Mouse (Mus musculus) testis, adult 2 months (tissue): ENCODE measurements at regions not wholly inside any gene's neighbourhood (a gene's known extent, or its start where the extent isn't known, plus 50 kb on each side); places are given as distances from the start of the nearest gene placed in this dataset.
A peak's percentile ranks its signal among the peaks of the same experiment; 100 is the strongest.

Experiments
- H3K27ac ChIP-seq: fragments of 200-500 bp; 2 replicates; pipeline ENCODE4 v1.5.1; 2012; ENCODE audit warnings: low read depth, low read length; ENCODE audit not compliant: control insufficient read depth, insufficient read depth
- H3K27me3 ChIP-seq: fragments of 200-500 bp; 2 replicates; pipeline ENCODE4 v1.6.1; 2012; ENCODE audit warnings: mild to moderate bottlenecking, low read length, moderate library complexity; ENCODE audit not compliant: control insufficient read depth, insufficient read depth
- H3K36me3 ChIP-seq: fragments of 200-500 bp; 2 replicates; pipeline ENCODE4 v1.6.1; 2012; ENCODE audit warnings: mild to moderate bottlenecking, low read length; ENCODE audit not compliant: control insufficient read depth, insufficient read depth
- H3K4me1 ChIP-seq: fragments of 200-500 bp; 2 replicates; pipeline ENCODE4 v1.6.1; 2012; ENCODE audit warnings: low read length; ENCODE audit not compliant: control insufficient read depth, insufficient read depth
- H3K4me3 ChIP-seq: fragments of 200-500 bp; 2 replicates; pipeline ENCODE4 v1.5.1; 2012; ENCODE audit warnings: low read depth, mild to moderate bottlenecking, low read length, moderate library complexity, mixed read lengths; ENCODE audit not compliant: control insufficient read depth
- CTCF ChIP-seq: fragments of 200-500 bp; IDR thresholded peaks from 2 replicates; pipeline ENCODE4 v1.5.1; 2012; ENCODE audit warnings: low read depth, mild to moderate bottlenecking, inconsistent platforms, low read length, moderate library complexity; ENCODE audit not compliant: control insufficient read depth, insufficient read depth, insufficient replicate concordance
- POLR2A ChIP-seq: fragments of 200-500 bp; IDR thresholded peaks from 2 replicates; pipeline ENCODE4 v1.6.1; 2012; ENCODE audit warnings: low read depth, mild to moderate bottlenecking, inconsistent platforms, low read length, moderate library complexity; ENCODE audit not compliant: control insufficient read depth

DNA sequence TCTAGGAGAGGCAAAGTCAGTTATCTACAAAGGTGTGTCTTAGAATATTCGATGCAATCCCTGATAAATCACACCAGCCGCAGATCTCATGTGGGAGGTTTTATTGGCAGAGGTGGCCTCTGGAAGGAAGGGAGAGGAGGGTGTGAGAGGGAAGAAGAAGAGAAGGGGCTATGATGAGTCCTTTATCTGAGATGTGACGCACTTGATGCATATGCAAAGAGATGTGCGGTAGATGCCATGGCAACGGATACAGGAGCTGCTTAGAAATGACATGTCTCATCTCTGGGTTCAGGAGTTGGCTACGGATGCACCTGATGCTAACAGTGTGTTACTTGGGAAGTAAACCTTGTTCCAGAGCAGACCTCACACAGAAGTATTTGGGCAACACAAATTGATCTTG lies 718.6 kb upstream of the Gm21961 start:
- no peaks in the 10 kb centered on the region for H3K27me3 ChIP-seq
- H3K36me3 ChIP-seq, result no peaks in the 10 kb centered on the region
- TF ChIP-seq CTCF (no peak), POLR2A (no peak)
- no peaks in the 10 kb centered on the region for H3K4me1 ChIP-seq
- H3K4me3 ChIP-seq, result no peak overlapping the region
- no peak overlapping the region for H3K27ac ChIP-seq

DNA sequence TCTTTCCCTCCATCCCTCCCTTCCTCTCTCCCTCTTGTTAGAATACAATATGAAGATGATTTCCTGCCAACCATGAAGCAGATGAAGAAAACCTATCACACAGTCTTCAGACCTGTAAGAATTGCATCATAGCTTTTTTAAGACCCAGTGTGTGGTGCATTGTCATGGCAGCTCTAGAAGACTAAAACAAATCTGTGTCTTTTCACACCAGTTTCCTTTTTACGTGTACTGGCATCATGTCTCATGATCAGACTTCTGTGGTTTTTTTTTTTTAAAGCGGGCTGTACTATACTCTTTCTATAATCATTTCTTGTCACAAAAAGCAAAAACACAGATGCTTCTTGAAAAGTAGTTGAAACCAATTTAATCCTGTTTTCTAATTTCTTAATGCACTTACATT lies 716.6 kb upstream of the Gm21961 start:
- H3K27me3 ChIP-seq, result no peaks in the 10 kb centered on the region
- no peaks in the 10 kb centered on the region for H3K36me3 ChIP-seq
- no peaks in the 10 kb centered on the region for H3K4me1 ChIP-seq
- no peak overlapping the region for H3K27ac ChIP-seq
- no peak overlapping the region for H3K4me3 ChIP-seq
- TF ChIP-seq CTCF (no peak), POLR2A (no peak)

DNA sequence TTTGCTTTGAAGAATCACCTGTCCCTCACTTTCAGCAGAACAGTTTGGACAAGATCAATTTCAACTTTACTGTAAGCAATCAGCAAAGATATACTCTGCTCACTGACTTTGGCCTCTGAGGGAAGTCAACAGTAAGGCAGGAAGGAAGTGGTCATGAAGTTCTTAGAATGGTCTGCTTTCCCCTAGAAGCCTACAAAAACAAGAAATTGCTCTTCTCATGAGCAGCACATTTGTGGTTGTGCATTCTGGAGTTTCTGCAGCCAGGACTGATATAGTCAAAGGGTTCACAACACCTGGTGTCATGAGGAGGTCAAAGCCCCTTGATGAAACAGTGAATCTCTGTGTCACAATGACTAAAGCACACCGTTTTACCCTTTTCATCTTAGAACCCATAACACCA lies 712.4 kb upstream of the Gm21961 start:
- TF ChIP-seq POLR2A (no peak), CTCF (no peak)
- no peak overlapping the region for H3K27ac ChIP-seq
- no peaks in the 10 kb centered on the region for H3K27me3 ChIP-seq
- H3K36me3 ChIP-seq, result no peaks in the 10 kb centered on the region
- H3K4me1 ChIP-seq, result no peaks in the 10 kb centered on the region
- H3K4me3 ChIP-seq, result no peak overlapping the region

DNA sequence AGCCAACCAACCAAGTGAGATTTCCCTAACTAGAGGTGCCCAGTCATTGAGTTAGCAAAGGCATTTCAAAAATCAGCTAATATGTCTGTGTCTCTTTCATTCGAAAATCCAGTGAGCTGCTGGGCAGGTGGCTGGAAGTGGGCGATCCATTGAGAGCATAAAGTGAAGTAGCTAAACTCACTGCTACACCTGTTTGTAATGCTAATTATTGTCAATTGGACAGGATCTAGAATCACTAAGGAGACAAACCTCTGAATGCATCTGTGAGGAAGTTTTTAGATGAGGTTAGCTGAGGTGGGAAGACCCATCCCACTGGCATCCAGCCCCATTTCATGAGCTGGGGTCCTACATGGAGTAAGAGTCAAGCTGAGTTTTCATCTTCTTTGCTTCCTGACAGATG lies 711.6 kb upstream of the Gm21961 start:
- H3K36me3 ChIP-seq, result no peaks in the 10 kb centered on the region
- TF ChIP-seq POLR2A (no peak), CTCF (no peak)
- H3K4me3 ChIP-seq, result no peak overlapping the region
- H3K27ac ChIP-seq, result no peak overlapping the region
- no peaks in the 10 kb centered on the region for H3K4me1 ChIP-seq
- H3K27me3 ChIP-seq, result no peaks in the 10 kb centered on the region

DNA sequence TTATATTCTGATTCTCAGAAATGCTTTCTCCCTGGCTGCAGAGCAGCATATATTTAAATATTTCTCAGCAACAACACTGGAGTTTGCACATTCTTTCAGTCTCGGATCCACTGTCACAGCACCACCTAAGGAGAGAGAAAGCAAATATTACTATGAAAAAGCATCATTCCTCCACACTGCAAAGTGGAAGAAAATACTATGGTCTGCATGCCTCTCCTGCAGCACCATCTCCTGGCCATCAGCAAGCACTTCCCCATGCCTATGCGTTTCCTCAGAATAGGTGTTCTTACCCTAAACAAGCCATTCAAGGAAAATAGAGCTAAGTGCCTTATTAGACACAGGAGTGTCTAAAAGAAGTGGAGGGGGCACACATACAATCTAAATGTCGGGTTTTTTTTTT lies 688.9 kb upstream of the Gm21961 start:
- Histone ChIP-seq H3K27ac (no peak overlapping the region), H3K36me3 (no peaks in the 10 kb centered on the region), H3K4me1 (no peaks in the 10 kb centered on the region), H3K4me3 (no peak overlapping the region), H3K27me3 (no peaks in the 10 kb centered on the region)
- TF ChIP-seq POLR2A (no peak), CTCF (peak; percentile 27; the same call in 1 of the 2 replicates)

DNA sequence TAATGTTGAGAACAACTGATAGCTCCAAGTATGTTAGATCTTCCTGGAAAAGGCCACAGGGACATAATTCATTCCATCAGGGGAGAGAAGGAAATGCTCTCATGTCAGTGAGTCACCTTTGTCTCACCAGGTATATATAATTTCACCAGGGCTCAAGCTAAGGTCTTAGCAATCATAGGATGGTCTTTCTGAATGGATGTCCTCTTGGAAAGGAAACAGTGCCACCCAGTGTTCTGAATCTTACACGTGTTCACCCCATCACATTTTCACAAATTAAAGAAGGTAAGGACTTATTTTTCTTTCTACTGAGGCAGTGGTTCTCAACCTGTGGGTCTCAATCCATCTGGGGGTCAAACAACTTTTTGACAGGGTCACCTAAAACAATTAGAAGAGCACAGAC lies 686.8 kb upstream of the Gm21961 start:
- Histone ChIP-seq H3K36me3 (no peaks in the 10 kb centered on the region), H3K27me3 (no peaks in the 10 kb centered on the region)
- no peak for TF ChIP-seq POLR2A
- no peak for TF ChIP-seq CTCF

DNA sequence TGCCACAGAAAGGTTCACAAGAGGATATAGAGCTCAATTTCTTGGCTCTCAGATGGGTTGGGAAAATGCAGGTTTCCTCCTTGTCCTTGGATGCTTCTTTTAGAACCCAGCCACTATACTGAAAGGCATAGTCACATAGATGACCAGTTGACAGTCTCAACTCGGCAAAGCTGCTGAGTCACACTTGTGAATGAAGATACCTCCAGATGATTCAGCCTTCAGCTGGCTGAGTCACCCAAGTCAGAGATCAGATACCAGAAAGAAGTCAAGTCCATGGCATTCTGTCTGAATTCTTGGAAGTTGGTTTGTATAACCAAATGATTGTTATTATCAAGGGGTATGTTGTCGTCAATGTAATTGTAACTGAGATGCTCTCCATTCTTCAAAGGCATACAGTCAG lies 683.9 kb upstream of the Gm21961 start:
- H3K4me1 ChIP-seq, result no peaks in the 10 kb centered on the region
- H3K4me3 ChIP-seq, result no peak overlapping the region
- H3K27me3 ChIP-seq, result no peaks in the 10 kb centered on the region
- no peaks in the 10 kb centered on the region for H3K36me3 ChIP-seq
- TF ChIP-seq CTCF (no peak), POLR2A (no peak)
- no peak overlapping the region for H3K27ac ChIP-seq

More for the DNA sequence above, 686.8 kb upstream of the Gm21961 start:
- Histone ChIP-seq H3K4me3 (no peak overlapping the region), H3K4me1 (no peaks in the 10 kb centered on the region), H3K27ac (no peak overlapping the region)
